9 mouse cellular contexts compared by ENCODE assay signal in the genomic region with DNA sequence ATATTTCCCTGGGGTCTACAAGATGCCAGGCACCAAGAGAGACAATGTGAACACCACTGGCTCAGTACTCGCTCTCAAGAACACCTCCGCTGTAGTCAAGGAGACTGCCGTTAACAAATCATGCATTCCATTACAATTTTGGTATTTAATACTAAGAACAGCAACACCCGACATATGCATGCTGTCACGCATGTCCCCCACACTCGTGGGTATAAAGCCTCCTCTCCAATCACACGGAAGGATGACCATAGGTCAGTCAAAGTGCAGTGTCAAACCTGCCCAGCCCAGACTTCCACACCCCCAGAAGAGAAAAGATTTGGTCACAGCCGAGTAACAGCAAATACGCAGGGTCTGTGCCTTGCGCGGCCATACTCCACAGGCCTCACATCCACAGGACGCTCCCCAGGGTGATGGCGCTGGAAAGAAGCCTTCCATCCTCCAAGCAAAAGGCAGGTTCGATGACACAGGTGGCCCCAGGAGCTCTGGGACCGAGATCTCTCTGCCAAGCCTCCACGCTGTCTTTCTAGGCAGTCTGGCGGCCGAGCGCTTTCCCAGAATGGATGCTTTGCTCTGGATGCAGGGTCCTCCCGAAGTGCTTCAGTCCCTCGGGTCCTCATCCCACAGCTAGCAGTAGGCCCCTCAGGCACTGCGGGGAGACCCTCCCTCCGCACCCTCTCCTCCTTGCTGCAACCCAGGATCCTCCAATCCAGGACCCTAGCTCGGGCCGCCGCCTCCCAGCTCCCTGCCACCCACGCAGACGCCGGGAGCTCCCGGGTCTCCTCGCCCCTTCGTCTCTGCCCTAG. TPM values are rescaled to one million over a fixed set of nuclear protein-coding genes. Genes with fewer than 3 reads are reported as not detected.
A peak's percentile ranks its signal among the peaks of the same experiment; 100 is the strongest.
DNase-seq lines count a peak whose midpoint lies in the region; ATAC-seq and TF ChIP-seq lines count a peak whose summit lies in the region.
"Had no signal": no experiment of that assay in that cellular context is flagged by ENCODE, and none has a peak within 500 bp of the region (broad histone marks: within the 10 kb centered on the region; RNA-seq: fewer than 3 reads in every experiment).

No protein-coding gene starts in this region.

- 10% methylated on average over 29 of the region's 32 CpGs for WGBS in forebrain, embryonic 12.5 days
- 11% methylated on average over 32 of the region's 32 CpGs for WGBS in limb, embryonic 14.5 days
- 7% methylated on average over 32 of the region's 32 CpGs for WGBS in stomach, embryonic 14.5 days

- DNase-seq in gastrocnemius, adult 2 months: peak; percentile 20
- no peak for DNase-seq in gastrocnemius, adult 8-10 months (ENCODE audit: low spot score in 2 of 2)
- DNase-seq in retina, embryonic 14.5 days (ENCODE audit: low spot score): peak; percentile 6
- DNase-seq in retina, postnatal 1 day: no peak
- DNase-seq in limb, embryonic 14.5 days (ENCODE audit: low spot score): no peak
- no peak for DNase-seq in embryo, embryonic 9.5 days (ENCODE audit: extremely low spot score)

- H3K9ac ChIP-seq in forebrain, embryonic 12.5 days: peak overlapping the region; percentile 75
- peak overlapping the region; percentile 69 for H3K9ac ChIP-seq in limb, embryonic 14.5 days (ENCODE audit: low read depth, low read length, severe bottlenecking)
- H3K9ac ChIP-seq in stomach, embryonic 14.5 days (replicated peaks; ENCODE audit: low read depth, low read length): peak overlapping the region; percentile 71

- peak overlapping the region; percentile 81 for H3K4me2 ChIP-seq in forebrain, embryonic 12.5 days
- peak overlapping the region; percentile 87 for H3K4me2 ChIP-seq in limb, embryonic 14.5 days (replicated peaks; ENCODE audit: low read depth, low read length, severe bottlenecking)
- peak overlapping the region; percentile 91 for H3K4me2 ChIP-seq in stomach, embryonic 14.5 days (replicated peaks; ENCODE audit: low read depth, low read length)

- peak; percentile 28 for ATAC-seq in forebrain, embryonic 12.5 days (ENCODE audit: low FRiP score)
- ATAC-seq in limb, embryonic 14.5 days (ENCODE audit: low FRiP score, low read depth): no peak; the same call in 1 of the 2 replicates
- peak; percentile 24; the same call in 1 of the 2 replicates for ATAC-seq in stomach, embryonic 14.5 days (ENCODE audit: insufficient number of reproducible peaks, insufficient read depth, low FRiP score, low read depth)

- no peak for TF ChIP-seq CTCF in gastrocnemius, adult 2 months (IDR thresholded peaks at IDR 0.05)

- intact Hi-C loops in gastrocnemius, adult 2 months (cut with DNase I): no loop called here

- TF ChIP-seq POLR2A in limb, embryonic 14.5 days (IDR thresholded peaks at IDR 0.05; ENCODE audit: borderline replicate concordance, extremely low read depth, insufficient read depth, insufficient read length): no peak

- H3K4me3 ChIP-seq in gastrocnemius, adult 2 months: peak overlapping the region; percentile 82
- peak overlapping the region; percentile 58 for H3K4me3 ChIP-seq in forebrain, embryonic 12.5 days (replicated peaks)
- peak overlapping the region; percentile 63 for H3K4me3 ChIP-seq in limb, embryonic 14.5 days (replicated peaks; ENCODE audit: low read length)
- peak overlapping the region; percentile 64 for H3K4me3 ChIP-seq in stomach, embryonic 14.5 days (ENCODE audit: low read depth, low read length)

- peaks cover 22% of the 10 kb centered on the region for H3K4me1 ChIP-seq in forebrain, embryonic 12.5 days
- no peaks in the 10 kb centered on the region for H3K4me1 ChIP-seq in limb, embryonic 14.5 days (ENCODE audit: control insufficient read depth, insufficient read depth, low read length)
- H3K4me1 ChIP-seq in stomach, embryonic 14.5 days (ENCODE audit: control insufficient read depth, insufficient read depth, low read length): 0 out of 2 replicates have a peak, but pooled peaks cover 4% of the 10 kb centered on the region

- peak overlapping the region; percentile 81 for H3K27ac ChIP-seq in gastrocnemius, adult 2 months
- H3K27ac ChIP-seq in forebrain, embryonic 12.5 days: peak overlapping the region; percentile 76
- no peak overlapping the region; the same call in 1 of the 2 replicates for H3K27ac ChIP-seq in limb, embryonic 14.5 days (replicated peaks; ENCODE audit: low read depth, low read length)
- H3K27ac ChIP-seq in stomach, embryonic 14.5 days (ENCODE audit: low read length): peak overlapping the region; percentile 33; the same call in 1 of the 2 replicates

- peaks cover 12% of the 10 kb centered on the region for H3K27me3 ChIP-seq in forebrain, embryonic 12.5 days
- H3K27me3 ChIP-seq in limb, embryonic 14.5 days (ENCODE audit: control insufficient read depth, insufficient read depth, low read length): no peaks in the 10 kb centered on the region
- H3K27me3 ChIP-seq in stomach, embryonic 14.5 days (ENCODE audit: control insufficient read depth, insufficient read depth, low read length): no peaks in the 10 kb centered on the region

- no peaks in the 10 kb centered on the region for H3K9me3 ChIP-seq in forebrain, embryonic 12.5 days
- H3K9me3 ChIP-seq in limb, embryonic 14.5 days (ENCODE audit: control insufficient read depth, low read length): no peaks in the 10 kb centered on the region
- H3K9me3 ChIP-seq in stomach, embryonic 14.5 days (ENCODE audit: control insufficient read depth, low read depth, low read length): no peaks in the 10 kb centered on the region

- peaks cover 5% of the 10 kb centered on the region; the same call in 1 of the 2 replicates for H3K36me3 ChIP-seq in forebrain, embryonic 12.5 days (replicated peaks)
- no peaks in the 10 kb centered on the region for H3K36me3 ChIP-seq in limb, embryonic 14.5 days (ENCODE audit: control insufficient read depth, insufficient read depth, low read length)
- H3K36me3 ChIP-seq in stomach, embryonic 14.5 days (ENCODE audit: control insufficient read depth, insufficient read depth, low read length): no peaks in the 10 kb centered on the region

RNA-seq across cellular contexts. Expression of gene Sergef, which starts 0.5 kb away (rescaled TPM):
- total RNA-seq in gastrocnemius, adult 2 months (2021): 1 to 10 TPM; 2.1 to 3.5 TPM
- total RNA-seq in gastrocnemius, adult 8-10 months (2022): 1 to 10 TPM; 1.5 to 3.8 (median 3.1) TPM
- polyA plus RNA-seq in forebrain, embryonic 12.5 days (2016; fragmentation: Nextera tagmentation; extraction: Ambion mirVana): 19.0 and 19.6 TPM in 2 replicates
- 12.2 and 12.8 TPM in 2 replicates for polyA plus RNA-seq in limb, embryonic 14.5 days (2012; rRNA removed)
- 12.8 and 13.1 TPM in 2 replicates for polyA plus RNA-seq in limb, embryonic 14.5 days (2014; fragmentation: Nextera tagmentation; extraction: Ambion mirVana)
- polyA plus RNA-seq in stomach, embryonic 14.5 days (2014; fragmentation: Nextera tagmentation; extraction: Ambion mirVana): 17.6 and 18.4 TPM in 2 replicates

RNA-seq across cellular contexts. Expression of gene Tph1, which starts 33.2 kb away (rescaled TPM):
- under 1 TPM; 0.22 to 0.94 TPM for total RNA-seq in gastrocnemius, adult 2 months (2021)
- under 1 TPM; 0.29 to 0.85 (median 0.39) TPM for total RNA-seq in gastrocnemius, adult 8-10 months (2022)
- 0.63 and 0.76 TPM in 2 replicates for polyA plus RNA-seq in forebrain, embryonic 12.5 days (2016; fragmentation: Nextera tagmentation; extraction: Ambion mirVana)
- 0.29 TPM in 2 replicates for polyA plus RNA-seq in limb, embryonic 14.5 days (2012; rRNA removed)
- 1.1 and 1.6 TPM in 2 replicates for polyA plus RNA-seq in limb, embryonic 14.5 days (2014; fragmentation: Nextera tagmentation; extraction: Ambion mirVana)
- polyA plus RNA-seq in stomach, embryonic 14.5 days (2014; fragmentation: Nextera tagmentation; extraction: Ambion mirVana): 0.34 TPM in 1 of 2 replicates, not detected in the other
- total RNA-seq: hematopoietic stem cell, adult 5-6 weeks had no signal

Comparison
In these comparisons a context has a peak if more than half of its experiments do, and no peak if none do; other contexts are left out.
1. DNase-seq: peak in gastrocnemius, adult 2 months (single experiment) and retina, embryonic 14.5 days (single experiment); none in gastrocnemius, adult 8-10 months (0 of 2), retina, postnatal 1 day (single experiment), limb, embryonic 14.5 days (single experiment) and embryo, embryonic 9.5 days (single experiment).
2. Peak in every context shown above with its lines, with median percentiles within 50 percentile points of each other: H3K4me3 ChIP-seq, H3K4me2 ChIP-seq and H3K9ac ChIP-seq.